Mouse (Mus musculus) bone marrow macrophage, adult 2 months (primary cell): Measurements from ENCODE around the gene Gm4450. TPM values are rescaled to one million over a fixed set of nuclear protein-coding genes. Genes with fewer than 3 reads are reported as not detected.

ENCODE experiments used
- H3K27ac ChIP-seq: 2 replicates; pipeline ENCODE4 v1.5.1; 2012; ENCODE audit warnings: low read depth, low read length; ENCODE audit not compliant: insufficient read depth
- H3K4me1 ChIP-seq: 2 replicates; pipeline ENCODE4 v1.6.1; 2012; ENCODE audit warnings: low read length; ENCODE audit not compliant: control insufficient read depth, insufficient read depth
- H3K4me3 ChIP-seq: 2 replicates; pipeline ENCODE4 v1.5.1; 2012; ENCODE audit warnings: mild to moderate bottlenecking, low read length, moderate library complexity; ENCODE audit not compliant: insufficient read depth
- CTCF ChIP-seq: IDR thresholded peaks from 2 replicates; pipeline ENCODE4 v1.5.1; 2012; ENCODE audit warnings: low read depth, mild to moderate bottlenecking, low read length, moderate library complexity
- POLR2A ChIP-seq: IDR thresholded peaks from 2 replicates; pipeline ENCODE4 v1.6.1; 2012; ENCODE audit warnings: mild to moderate bottlenecking, low read depth, low read length, borderline replicate concordance
- polyA plus RNA-seq: library from polyadenylated mRNA; stranded (reverse); fragments of >200 nt; gene quantifications from 2 replicates; pipeline ENCODE4 v1.2.4, GENCODE M21; 2012; ENCODE audit not compliant: missing spikeins, insufficient read depth, insufficient read length

Gm4450 gene
- polyA plus RNA-seq, 1 experiment: not detected

- TF ChIP-seq POLR2A (no peak), CTCF (no peak)
- H3K4me3 ChIP-seq: no peak overlapping the region
- no peak overlapping the region for H3K27ac ChIP-seq
- peaks cover 1% of the 10 kb centered on the region; the same call in 1 of the 2 replicates for H3K4me1 ChIP-seq
Measured at GRCm38 (mm10) chr3:98434088-98434816, 22.7 kb downstream of the Gm4450 start.

DNA sequence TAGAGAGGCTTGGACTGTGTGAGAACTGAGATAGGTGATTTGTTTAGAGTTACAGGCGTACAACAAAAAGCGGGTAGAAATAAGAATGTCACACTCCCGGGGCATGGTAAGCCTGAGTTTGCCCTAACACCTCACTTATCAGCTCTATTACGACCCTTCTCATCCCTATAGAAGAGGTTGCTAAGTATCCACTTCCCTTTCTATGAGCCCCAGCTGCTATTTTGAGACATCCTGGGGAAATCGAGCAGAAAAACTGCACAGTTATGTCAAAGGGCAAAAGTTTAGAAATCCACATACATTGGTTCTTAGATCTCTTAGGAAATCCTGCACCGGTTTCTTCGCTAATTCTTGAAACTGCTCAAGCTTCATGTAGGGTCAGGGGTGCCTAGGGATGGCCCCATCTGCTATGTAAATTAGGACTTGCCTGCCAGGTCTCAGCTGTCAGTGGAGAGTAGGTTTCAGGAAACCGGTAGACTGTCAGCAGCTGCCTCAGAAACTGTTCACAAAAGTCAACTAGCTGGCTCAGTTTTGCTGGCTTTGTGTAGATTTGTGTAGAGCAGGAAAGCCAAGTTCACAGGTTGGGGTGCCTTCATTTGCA is 27.9 kb downstream of the Gm4450 start:
- Histone ChIP-seq H3K4me1 (peaks cover 8% of the 10 kb centered on the region), H3K27ac (no peak overlapping the region), H3K4me3 (peak overlapping the region; percentile 69; the same call in 1 of the 2 replicates)
- no peak for TF ChIP-seq CTCF
- TF ChIP-seq POLR2A: no peak

- no peak overlapping the region for H3K27ac ChIP-seq
- TF ChIP-seq CTCF (no peak), POLR2A (no peak)
- H3K4me3 ChIP-seq: peak overlapping the region; percentile 69
- H3K4me1 ChIP-seq: peaks cover 8% of the 10 kb centered on the region
Measured at GRCm38 (mm10) chr3:98428449-98428775, 28.5 kb downstream of the Gm4450 start.

GRCm38 (mm10) chr3:98427600-98428448 is 29.1 kb downstream of the Gm4450 start:
- Histone ChIP-seq H3K4me1 (peaks cover 8% of the 10 kb centered on the region), H3K27ac (no peak overlapping the region), H3K4me3 (peak overlapping the region; percentile 69)
- TF ChIP-seq POLR2A (no peak), CTCF (no peak)

- H3K27ac ChIP-seq: no peak overlapping the region
- H3K4me3 ChIP-seq: peak overlapping the region; percentile 69
- peaks cover 8% of the 10 kb centered on the region for H3K4me1 ChIP-seq
- TF ChIP-seq CTCF (no peak), POLR2A (no peak)
Measured at GRCm38 (mm10) chr3:98427260-98427599, 29.7 kb downstream of the Gm4450 start.

- peaks cover 8% of the 10 kb centered on the region for H3K4me1 ChIP-seq
- TF ChIP-seq POLR2A: no peak
- no peak for TF ChIP-seq CTCF
Measured at GRCm38 (mm10) chr3:98426749-98427148, 30.2 kb downstream of the Gm4450 start.

GRCm38 (mm10) chr3:98422926-98423325 is 34.0 kb downstream of the Gm4450 start:
- no peak for TF ChIP-seq POLR2A
- no peak for TF ChIP-seq CTCF
- no peaks in the 10 kb centered on the region for H3K4me1 ChIP-seq

More at GRCm38 (mm10) chr3:98426749-98427148, 30.2 kb downstream of the Gm4450 start:
- no peak overlapping the region for H3K4me3 ChIP-seq
- H3K27ac ChIP-seq: no peak overlapping the region

DNA sequence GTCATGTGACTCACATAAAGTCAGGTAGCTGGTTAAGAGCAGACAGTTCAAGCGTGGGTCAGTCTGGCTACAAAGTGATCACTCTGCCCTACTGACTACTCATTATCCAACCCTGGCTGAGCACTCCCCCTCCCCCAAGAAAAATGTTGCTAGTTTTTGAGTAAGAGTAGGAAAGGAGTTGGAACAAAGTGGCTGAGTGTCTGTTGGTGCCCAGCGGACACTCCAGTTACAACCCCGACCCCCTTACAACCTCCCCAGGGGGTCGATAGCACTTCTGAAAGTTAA is 37.2 kb downstream of the Gm4450 start:
- no peak for TF ChIP-seq POLR2A
- Histone ChIP-seq H3K27ac (no peak overlapping the region), H3K4me1 (peaks cover 11% of the 10 kb centered on the region; the same call in 1 of the 2 replicates), H3K4me3 (no peak overlapping the region)

More at GRCm38 (mm10) chr3:98422926-98423325, 34.0 kb downstream of the Gm4450 start:
- Histone ChIP-seq H3K4me3 (no peak overlapping the region), H3K27ac (no peak overlapping the region)

DNA sequence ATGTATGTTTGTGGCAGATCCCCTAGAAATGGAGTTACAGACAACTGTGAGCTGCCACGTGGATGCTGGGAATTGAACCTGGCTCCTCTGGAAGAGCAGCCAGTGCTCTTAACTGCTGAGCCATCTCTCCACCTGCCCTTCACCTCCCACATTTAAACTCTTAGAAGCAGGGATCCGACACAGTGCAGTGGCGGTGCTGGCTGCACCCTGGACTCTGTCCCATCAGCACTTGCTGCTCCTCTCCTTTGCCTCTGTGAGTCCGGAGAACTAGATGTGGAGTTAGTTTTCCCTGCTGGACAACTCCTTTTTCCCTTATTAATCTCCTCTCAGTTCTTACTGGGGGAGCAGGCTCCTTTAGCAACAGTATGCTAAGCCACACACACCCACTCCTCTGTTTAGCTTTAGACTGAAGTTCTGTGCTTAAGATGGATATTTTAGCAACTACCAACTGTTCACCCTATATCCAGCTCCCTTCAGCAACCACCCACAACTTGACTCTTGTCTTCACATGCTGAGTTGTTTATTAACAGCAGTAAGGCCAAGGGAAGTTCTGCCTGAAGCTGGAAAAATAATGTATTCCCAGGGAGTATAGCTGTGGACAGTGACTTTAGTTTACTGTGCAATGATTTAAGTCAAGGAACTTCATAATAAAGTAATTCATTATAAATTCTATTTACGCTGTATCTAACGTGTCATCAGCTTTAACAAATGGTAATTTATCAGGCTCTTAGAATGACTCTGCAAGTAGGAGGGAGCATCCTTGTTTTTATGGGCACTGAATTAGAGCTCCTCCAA is 37.7 kb downstream of the Gm4450 start:
- Histone ChIP-seq H3K4me3 (no peak overlapping the region), H3K4me1 (peaks cover 11% of the 10 kb centered on the region; the same call in 1 of the 2 replicates), H3K27ac (no peak overlapping the region)
- TF ChIP-seq POLR2A (no peak), CTCF (no peak)
